Mouse (Mus musculus) limb, embryonic 15.5 days (tissue): ENCODE data around the gene Olfr54. TPM values are rescaled to one million over a fixed set of nuclear protein-coding genes. Genes with fewer than 3 reads are reported as not detected.
"Not testable (repeated sequence)": the region's sequence is repeated elsewhere in the genome, so short reads cannot be mapped to it uniquely, and the experiment has no call there.

Experiments
- ATAC-seq: fragments of 200-750 bp; cut with Nextera tagmentation; 2 replicates; pipeline ENCODE4 v1.8.0; 2017; ENCODE audit warnings: low read depth, moderate TSS enrichment; ENCODE audit not compliant: insufficient number of reproducible peaks, low FRiP score, low TSS enrichment
- H3K27ac ChIP-seq: fragments of 300-500 bp; sonication (generic); 2 replicates; pipeline ENCODE4 v1.5.1; 2015; ENCODE audit warnings: moderate library complexity, mild to moderate bottlenecking, inconsistent platforms
- H3K27me3 ChIP-seq: fragments of 300-500 bp; sonication (generic); 2 replicates; pipeline ENCODE4 v1.6.1; 2015; ENCODE audit warnings: inconsistent platforms
- H3K36me3 ChIP-seq: fragments of 300-500 bp; sonication (generic); 2 replicates; pipeline ENCODE4 v1.6.1; 2015; ENCODE audit warnings: inconsistent platforms
- H3K4me1 ChIP-seq: fragments of 300-500 bp; sonication (generic); 2 replicates; pipeline ENCODE4 v1.6.1; 2015; ENCODE audit warnings: inconsistent platforms
- H3K4me2 ChIP-seq: fragments of 300-500 bp; sonication (generic); 2 replicates; pipeline ENCODE4 v1.6.1; 2015; ENCODE audit warnings: mild to moderate bottlenecking, inconsistent platforms
- H3K4me3 ChIP-seq: fragments of 300-500 bp; sonication (generic); 2 replicates; pipeline ENCODE4 v1.5.1; 2015; ENCODE audit warnings: mild to moderate bottlenecking, inconsistent platforms
- H3K9ac ChIP-seq: fragments of 300-500 bp; sonication (generic); 2 replicates; pipeline ENCODE4 v1.6.1; 2015; ENCODE audit warnings: inconsistent platforms
- H3K9me3 ChIP-seq: fragments of 300-500 bp; sonication (generic); 2 replicates; pipeline ENCODE4 v1.6.1; 2016; ENCODE audit warnings: inconsistent platforms
- WGBS: fragments of 180-500 bp; shearing (Covaris S2); methylation state at CpG from one replicate; pipeline ENCODE4 v1.1.7; 2015; 5-methylcytosine and 5-hydroxymethylcytosine counted together
- polyA plus RNA-seq: library from polyadenylated mRNA; unstranded; fragments of >200 nt; fragmentation: Nextera tagmentation; extraction: Ambion mirVana; gene quantifications from 2 replicates; pipeline ENCODE4 v1.2.1, GENCODE M21; 2015

The Olfr54 gene
- not detected in 2 replicates for polyA plus RNA-seq

DNA sequence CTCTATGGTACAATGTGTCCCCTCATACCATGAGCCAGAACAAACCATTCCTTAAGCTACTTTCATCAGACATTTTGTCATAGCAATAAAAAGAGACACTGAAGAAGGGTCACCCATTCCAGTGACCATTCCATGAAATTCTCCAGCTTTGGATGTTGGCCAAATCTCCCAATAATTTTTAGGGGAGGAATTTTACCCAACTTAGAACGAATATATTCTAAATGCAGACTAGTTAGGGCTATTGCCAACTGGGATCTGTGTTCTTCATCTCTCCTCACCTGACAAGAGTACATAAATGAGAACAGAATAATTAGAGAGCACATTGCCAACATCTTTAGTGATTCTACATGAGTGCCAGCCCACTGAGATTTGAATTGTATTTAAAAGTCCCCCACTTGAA is at the start of gene Olfr54:
Olfr54 (plus strand) TSS at position 301 of the 400 bp plus-strand sequence.
- H3K27ac ChIP-seq, result no peak within 1 kb of the TSS
- H3K4me1 ChIP-seq, result no peaks in the 10 kb centered on the region
- WGBS, result 65% methylated on average over 1 of the region's 1 CpGs
- H3K9ac ChIP-seq, result no peak within 1 kb of the TSS
- no peak for ATAC-seq
- H3K9me3 ChIP-seq, result no peaks in the 10 kb centered on the region
- H3K36me3 ChIP-seq, result no peaks in the 10 kb centered on the region
- H3K27me3 ChIP-seq, result no peaks in the 10 kb centered on the region
- no peak within 1 kb of the TSS for H3K4me2 ChIP-seq
- no peak within 1 kb of the TSS for H3K4me3 ChIP-seq

GRCm38 (mm10) chr11:50964886-50965285 is 49.1 kb upstream of the Olfr54 start:
- no peak overlapping the region for H3K27ac ChIP-seq
- H3K4me3 ChIP-seq, result no peak overlapping the region
- H3K4me1 ChIP-seq, result no peaks in the 10 kb centered on the region
- no peak overlapping the region for H3K4me2 ChIP-seq
- WGBS, result 66% methylated on average over 2 of the region's 2 CpGs
- no peaks in the 10 kb centered on the region for H3K27me3 ChIP-seq
- no peak for ATAC-seq
- no peaks in the 10 kb centered on the region for H3K9me3 ChIP-seq
- no peaks in the 10 kb centered on the region for H3K36me3 ChIP-seq
- H3K9ac ChIP-seq, result no peak overlapping the region

- Histone ChIP-seq H3K4me3 (no peak within 1 kb of the TSS), H3K4me1 (no peaks in the 10 kb centered on the region), H3K27ac (no peak within 1 kb of the TSS), H3K36me3 (no peaks in the 10 kb centered on the region), H3K9me3 (no peaks in the 10 kb centered on the region), H3K4me2 (no peak within 1 kb of the TSS), H3K27me3 (no peaks in the 10 kb centered on the region), H3K9ac (no peak within 1 kb of the TSS)
- ATAC-seq, result no peak
- 71% methylated on average over 11 of the region's 11 CpGs for WGBS
These were observed 47.8 kb upstream of the Olfr54 start, which contains the start of gene Olfr1378 for GRCm38 (mm10) chr11:50966230-50966629. Olfr1378 (plus strand) TSS chr11:50966530.

DNA sequence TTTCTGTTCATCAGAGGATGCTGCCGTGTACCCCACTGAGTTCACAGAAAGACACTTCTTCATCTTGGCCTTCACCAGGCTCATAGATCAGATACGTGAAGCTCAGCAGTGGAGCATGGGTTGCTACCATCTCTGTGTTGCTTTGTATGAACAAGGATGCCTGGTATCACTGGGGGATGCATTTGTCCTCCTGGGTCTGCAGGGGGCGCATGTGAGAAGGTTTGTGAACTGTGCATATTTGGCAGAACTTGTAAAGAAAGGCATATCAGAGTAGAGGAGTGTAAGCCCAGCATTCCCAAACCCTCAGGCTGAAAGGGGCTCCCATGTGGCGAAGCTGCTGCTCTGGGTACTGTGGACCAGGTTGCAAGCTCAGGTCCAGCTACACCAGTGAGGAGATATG is 36.8 kb upstream of the Olfr54 start:
- Histone ChIP-seq H3K4me3 (no peak overlapping the region), H3K27me3 (no peaks in the 10 kb centered on the region), H3K4me1 (no peaks in the 10 kb centered on the region), H3K9me3 (no peaks in the 10 kb centered on the region), H3K36me3 (no peaks in the 10 kb centered on the region), H3K9ac (no peak overlapping the region), H3K4me2 (no peak overlapping the region), H3K27ac (no peak overlapping the region)
- ATAC-seq, result no peak
- 73% methylated on average over 4 of the region's 4 CpGs for WGBS

GRCm38 (mm10) chr11:50981667-50982066 is 32.4 kb upstream of the Olfr54 start, which contains the start of gene Olfr1377:
Olfr1377 (plus strand) TSS chr11:50981967.
- Histone ChIP-seq H3K4me2 (no peak within 1 kb of the TSS), H3K9me3 (no peaks in the 10 kb centered on the region), H3K4me1 (no peaks in the 10 kb centered on the region), H3K27ac (no peak within 1 kb of the TSS), H3K36me3 (no peaks in the 10 kb centered on the region), H3K4me3 (no peak within 1 kb of the TSS), H3K27me3 (no peaks in the 10 kb centered on the region), H3K9ac (no peak within 1 kb of the TSS)
- no peak for ATAC-seq
- 68% methylated on average over 5 of the region's 5 CpGs for WGBS

DNA sequence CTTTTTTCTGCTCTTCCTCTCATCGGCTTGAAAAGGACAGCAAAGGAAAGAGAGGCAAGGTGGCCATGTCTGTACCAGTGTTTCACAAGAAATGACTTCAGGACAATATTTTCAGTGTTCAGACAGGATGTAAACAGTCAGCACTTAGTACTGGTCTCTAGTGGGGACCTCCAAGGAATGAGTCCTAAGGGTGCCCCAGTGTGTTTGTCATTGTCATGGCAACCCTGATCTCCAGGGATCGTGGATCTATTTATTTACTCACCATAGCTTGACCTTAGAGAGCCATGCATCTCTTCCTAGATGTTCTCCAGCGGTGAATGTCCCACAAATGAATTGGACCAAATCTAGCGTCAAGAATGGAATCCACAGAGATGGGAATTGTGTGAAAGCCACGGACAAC is 10.7 kb upstream of the Olfr54 start, which contains the start of gene Olfr51:
Olfr51 (plus strand) TSS at position 301 of the 400 bp plus-strand sequence.
- WGBS, result 75% methylated on average over 5 of the region's 5 CpGs
- no peak within 1 kb of the TSS for H3K4me3 ChIP-seq
- H3K4me2 ChIP-seq, result no peak within 1 kb of the TSS
- H3K27me3 ChIP-seq, result no peaks in the 10 kb centered on the region
- H3K36me3 ChIP-seq, result no peaks in the 10 kb centered on the region
- H3K4me1 ChIP-seq, result no peaks in the 10 kb centered on the region
- no peaks in the 10 kb centered on the region for H3K9me3 ChIP-seq
- no peak for ATAC-seq
- H3K27ac ChIP-seq, result no peak within 1 kb of the TSS
- no peak within 1 kb of the TSS for H3K9ac ChIP-seq

GRCm38 (mm10) chr11:51011821-51012220 is 2.2 kb upstream of the Olfr54 start:
- H3K4me2 ChIP-seq, result no peak overlapping the region
- WGBS, result 70% methylated on average over 5 of the region's 5 CpGs
- no peaks in the 10 kb centered on the region for H3K4me1 ChIP-seq
- H3K27me3 ChIP-seq, result no peaks in the 10 kb centered on the region
- H3K9ac ChIP-seq, result no peak overlapping the region
- H3K4me3 ChIP-seq, result no peak overlapping the region
- no peak for ATAC-seq
- no peaks in the 10 kb centered on the region for H3K9me3 ChIP-seq
- H3K36me3 ChIP-seq, result no peaks in the 10 kb centered on the region
- H3K27ac ChIP-seq, result no peak overlapping the region

DNA sequence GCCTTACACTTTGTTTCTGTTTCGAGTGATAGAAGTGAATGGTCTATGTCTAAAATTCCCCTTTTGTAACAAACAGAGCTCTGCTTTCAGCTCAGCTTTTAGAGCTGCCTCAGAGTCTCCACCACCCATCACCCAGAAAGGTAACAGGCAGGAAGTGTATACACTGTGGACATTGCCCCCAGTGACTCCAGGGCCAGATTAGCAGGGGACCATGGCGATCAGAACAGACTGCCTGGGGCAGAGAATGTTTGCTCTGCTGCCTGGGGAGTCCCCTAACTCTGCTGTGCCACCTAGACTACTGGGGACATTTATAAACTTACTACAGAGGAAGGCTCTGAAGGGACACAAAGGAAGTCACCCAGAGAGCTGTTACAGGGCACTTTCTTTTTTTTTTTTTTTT is 2.3 kb downstream of the Olfr54 start:
- Histone ChIP-seq H3K9ac (no peak overlapping the region), H3K27ac (no peak overlapping the region), H3K27me3 (no peaks in the 10 kb centered on the region), H3K4me1 (no peaks in the 10 kb centered on the region), H3K36me3 (no peaks in the 10 kb centered on the region), H3K4me2 (no peak overlapping the region), H3K9me3 (no peaks in the 10 kb centered on the region), H3K4me3 (no peak overlapping the region)
- 44% methylated on average over 2 of the region's 2 CpGs for WGBS
- ATAC-seq, result no peak

GRCm38 (mm10) chr11:51026811-51027210 is 12.8 kb downstream of the Olfr54 start:
- 89% methylated on average over 11 of the region's 11 CpGs for WGBS
- H3K4me2 ChIP-seq, ATAC-seq, H3K36me3 ChIP-seq, H3K4me3 ChIP-seq, H3K27ac ChIP-seq, H3K27me3 ChIP-seq, H3K9me3 ChIP-seq, H3K9ac ChIP-seq, H3K4me1 ChIP-seq: not testable (repeated sequence)

DNA sequence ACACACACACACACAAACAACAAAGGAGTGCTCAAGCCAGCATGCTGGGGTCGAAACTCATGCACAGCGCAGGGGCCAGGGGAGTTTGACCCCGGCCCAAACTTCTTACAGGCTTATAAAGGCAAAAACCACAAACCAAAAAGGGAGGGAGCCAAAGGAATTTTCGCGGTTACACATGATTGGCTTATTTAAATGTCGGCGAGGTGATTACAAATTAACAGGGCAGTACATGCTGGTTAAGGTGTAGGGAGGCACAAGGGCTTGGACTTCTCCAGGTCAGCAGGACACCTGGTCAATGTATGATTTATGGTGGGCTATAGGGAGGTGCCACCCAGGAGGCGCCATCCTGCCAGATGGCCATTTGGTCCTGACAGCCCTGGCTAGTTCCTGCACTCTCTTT is 15.3 kb downstream of the Olfr54 start:
- ATAC-seq, H3K4me3 ChIP-seq, H3K36me3 ChIP-seq, H3K27me3 ChIP-seq, H3K9ac ChIP-seq, H3K27ac ChIP-seq, H3K4me1 ChIP-seq, H3K9me3 ChIP-seq, H3K4me2 ChIP-seq: not testable (repeated sequence)
- WGBS, result 40% methylated on average over 8 of the region's 8 CpGs

- H3K36me3 ChIP-seq, result no peaks in the 10 kb centered on the region
- H3K9ac ChIP-seq, result no peak overlapping the region
- 25% methylated on average over 2 of the region's 2 CpGs for WGBS
- H3K27ac ChIP-seq, result no peak overlapping the region
- no peak for ATAC-seq
- no peak overlapping the region for H3K4me2 ChIP-seq
- no peak overlapping the region for H3K4me3 ChIP-seq
- no peaks in the 10 kb centered on the region for H3K27me3 ChIP-seq
- no peaks in the 10 kb centered on the region for H3K4me1 ChIP-seq
- H3K9me3 ChIP-seq, result no peaks in the 10 kb centered on the region
These were observed 16.2 kb downstream of the Olfr54 start for GRCm38 (mm10) chr11:51030225-51030624.

GRCm38 (mm10) chr11:51032851-51033250 is 18.8 kb downstream of the Olfr54 start:
- Histone ChIP-seq H3K27me3 (no peaks in the 10 kb centered on the region), H3K36me3 (no peaks in the 10 kb centered on the region), H3K27ac (no peak overlapping the region), H3K4me3 (no peak overlapping the region), H3K9me3 (no peaks in the 10 kb centered on the region), H3K4me1 (no peaks in the 10 kb centered on the region), H3K4me2 (no peak overlapping the region), H3K9ac (no peak overlapping the region)
- ATAC-seq, result no peak
- WGBS, result 23% methylated on average over 1 of the region's 1 CpGs

DNA sequence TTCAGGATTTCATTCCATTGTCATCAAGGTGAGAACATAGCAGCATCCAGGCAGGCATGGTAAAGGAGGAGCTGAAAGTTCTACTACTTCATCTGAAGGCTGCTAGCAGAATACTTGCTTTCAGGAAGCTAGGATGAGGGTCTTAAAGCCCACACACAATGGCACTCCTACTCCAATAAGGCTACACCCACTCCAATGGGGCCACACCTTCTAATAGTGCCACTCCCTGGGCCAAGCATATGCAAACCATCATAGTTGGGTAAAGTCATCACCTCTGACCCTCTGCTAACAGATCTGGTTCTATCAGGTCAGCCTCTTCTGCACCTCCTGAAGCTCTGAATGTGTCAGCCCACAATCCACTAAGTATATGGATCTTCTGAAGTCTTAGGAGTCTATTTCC is 20.1 kb downstream of the Olfr54 start:
- not testable (repeated sequence) for H3K9me3 ChIP-seq, H3K4me2 ChIP-seq, ATAC-seq, H3K4me1 ChIP-seq, H3K4me3 ChIP-seq, H3K9ac ChIP-seq, H3K27ac ChIP-seq, H3K27me3 ChIP-seq, H3K36me3 ChIP-seq
